Mouse (Mus musculus) MEL (cell line): Measurements from ENCODE around the gene Ntf5. TPM values are rescaled to one million over a fixed set of nuclear protein-coding genes. Genes with fewer than 3 reads are reported as not detected.

Source experiments
- DNase-seq: peaks from one replicate; pipeline ENCODE4 v3.0.0; 2011; ENCODE audit warnings: low read depth, low spot score
- H3K27ac ChIP-seq: 2 replicates; pipeline ENCODE4 v1.5.1; 2012; ENCODE audit warnings: low read depth, mild to moderate bottlenecking, control low read depth, low read length, moderate library complexity; ENCODE audit not compliant: control insufficient read depth
- H3K27me3 ChIP-seq, 2 experiments: fragments of 150-350 bp in 1 of 2; sonication (generic) in 1 of 2; 2 replicates each; pipeline ENCODE4 v1.6.1; 2012; ENCODE audit warnings: low read length in 2 of 2, mild to moderate bottlenecking in 2 of 2, improper control_type of control experiment in 1 of 2, moderate library complexity in 1 of 2; ENCODE audit not compliant: insufficient read depth in 2 of 2, control insufficient read depth in 1 of 2
- H3K36me3 ChIP-seq, 2 experiments: 2 replicates each; pipeline ENCODE4 v1.6.1; 2012 to 2014; ENCODE audit warnings: low read length in 2 of 2, improper control_type of control experiment in 1 of 2, inconsistent platforms in 1 of 2, mild to moderate bottlenecking in 1 of 2; ENCODE audit not compliant: insufficient read depth in 2 of 2, control insufficient read depth in 1 of 2
- H3K4me1 ChIP-seq, 2 experiments: fragments of 150-350 bp in 1 of 2; sonication (generic) in 1 of 2; 2 replicates each; pipeline ENCODE4 v1.6.1; 2012; ENCODE audit warnings: low read length in 2 of 2, improper control_type of control experiment in 1 of 2, mild to moderate bottlenecking in 1 of 2; ENCODE audit not compliant: insufficient read depth in 2 of 2, control insufficient read depth in 1 of 2
- H3K4me3 ChIP-seq, 2 experiments: fragments of 150-350 bp in 1 of 2; sonication (generic) in 1 of 2; 2 replicates each; pipeline ENCODE4 v1.5.1; 2012; ENCODE audit warnings: low read depth in 2 of 2, low read length in 2 of 2, mild to moderate bottlenecking in 2 of 2, moderate library complexity in 2 of 2, control low read depth in 1 of 2, improper control_type of control experiment in 1 of 2; ENCODE audit not compliant: control insufficient read depth in 1 of 2, insufficient read depth in 1 of 2
- H3K79me2 ChIP-seq: 2 replicates; pipeline ENCODE4 v1.6.1; 2012; ENCODE audit warnings: mild to moderate bottlenecking, low read length, moderate library complexity; ENCODE audit not compliant: control insufficient read depth, poor library complexity, insufficient read depth
- H3K9ac ChIP-seq: 2 replicates; pipeline ENCODE4 v1.6.1; 2012; ENCODE audit warnings: low read depth, mild to moderate bottlenecking, control low read depth, low read length, moderate library complexity; ENCODE audit not compliant: control insufficient read depth, poor library complexity, severe bottlenecking
- H3K9me3 ChIP-seq: fragments of 150-350 bp; sonication (generic); replicated peaks from 2 replicates; pipeline ENCODE4 v1.6.1; 2012; ENCODE audit warnings: mild to moderate bottlenecking, low read length, improper control_type of control experiment, moderate library complexity; ENCODE audit not compliant: insufficient read depth
- CHD1 ChIP-seq: IDR thresholded peaks from 2 replicates; pipeline ENCODE4 v1.6.1; 2012; ENCODE audit warnings: low read depth, mild to moderate bottlenecking, inconsistent platforms, low read length, improper control_type of control experiment
- CHD2 ChIP-seq: IDR thresholded peaks from 2 replicates; pipeline ENCODE4 v1.6.1; 2011; ENCODE audit warnings: low read length, improper control_type of control experiment
- ELF1 ChIP-seq: IDR thresholded peaks from 2 replicates; pipeline ENCODE4 v1.6.1; 2014; ENCODE audit warnings: low read depth, mild to moderate bottlenecking, inconsistent platforms, low read length, improper control_type of control experiment, moderate library complexity
- ETS1 ChIP-seq: IDR thresholded peaks from 2 replicates; pipeline ENCODE4 v1.6.1; 2012; ENCODE audit warnings: low read depth, mild to moderate bottlenecking, inconsistent platforms, low read length, improper control_type of control experiment, moderate library complexity
- GABPA ChIP-seq: IDR thresholded peaks from 2 replicates; pipeline ENCODE4 v1.6.1; 2012; ENCODE audit warnings: low read depth, mild to moderate bottlenecking, inconsistent platforms, low read length, improper control_type of control experiment, moderate library complexity
- GATA1 ChIP-seq: IDR thresholded peaks from 2 replicates; pipeline ENCODE4 v1.6.1; 2011; ENCODE audit warnings: low read depth, low read length, improper control_type of control experiment
- HCFC1 ChIP-seq: IDR thresholded peaks from 2 replicates; pipeline ENCODE4 v1.6.1; 2012; ENCODE audit warnings: low read depth, mild to moderate bottlenecking, inconsistent platforms, low read length, improper control_type of control experiment, moderate library complexity
- JUND ChIP-seq: IDR thresholded peaks from 2 replicates; pipeline ENCODE4 v1.6.1; 2011; ENCODE audit warnings: low read depth, mild to moderate bottlenecking, improper control_type of control experiment, low read length
- KAT2A ChIP-seq: conservative IDR thresholded peaks from 2 replicates; pipeline ENCODE4 v1.6.1; 2012; ENCODE audit warnings: low read depth, low read length, improper control_type of control experiment, inconsistent platforms
- MAFK ChIP-seq: IDR thresholded peaks from 2 replicates; pipeline ENCODE4 v1.6.1; 2011; ENCODE audit warnings: low read depth, mild to moderate bottlenecking, low read length, improper control_type of control experiment, borderline replicate concordance
- MAZ ChIP-seq: IDR thresholded peaks from 2 replicates; pipeline ENCODE4 v1.6.1; 2012; ENCODE audit warnings: low read depth, mild to moderate bottlenecking, inconsistent platforms, low read length, improper control_type of control experiment
- MXI1 ChIP-seq: IDR thresholded peaks from 2 replicates; pipeline ENCODE4 v1.6.1; 2011; ENCODE audit warnings: mild to moderate bottlenecking, low read depth, low read length, improper control_type of control experiment
- MYB ChIP-seq: IDR thresholded peaks from 2 replicates; pipeline ENCODE4 v1.6.1; 2011; ENCODE audit warnings: mild to moderate bottlenecking, low read depth, low read length, improper control_type of control experiment
- NELFE ChIP-seq: IDR thresholded peaks from 2 replicates; pipeline ENCODE4 v1.6.1; 2011; ENCODE audit warnings: low read depth, low read length, improper control_type of control experiment
- POLR2A ChIP-seq, 2 experiments: IDR thresholded peaks; 2 replicates each; pipeline ENCODE4 v1.6.1; 2011 to 2012; ENCODE audit warnings: low read length in 2 of 2, mild to moderate bottlenecking in 2 of 2, control low read depth in 1 of 2, improper control_type of control experiment in 1 of 2, low read depth in 1 of 2, moderate library complexity in 1 of 2; ENCODE audit not compliant: control insufficient read depth in 1 of 2, insufficient read depth in 1 of 2, poor library complexity in 1 of 2
- POLR2AphosphoS5 ChIP-seq: IDR thresholded peaks from 2 replicates; pipeline ENCODE4 v1.6.1; 2012; ENCODE audit warnings: low read depth, borderline replicate concordance, mild to moderate bottlenecking, inconsistent platforms, low read length, moderate library complexity, mixed read lengths
- RAD21 ChIP-seq: IDR thresholded peaks from 2 replicates; pipeline ENCODE4 v1.6.1; 2011; ENCODE audit warnings: mild to moderate bottlenecking, low read depth, low read length, improper control_type of control experiment
- UBTF ChIP-seq: IDR thresholded peaks from 2 replicates; pipeline ENCODE4 v1.6.1; 2012; ENCODE audit warnings: low read depth, mild to moderate bottlenecking, inconsistent platforms, low read length, improper control_type of control experiment, moderate library complexity, borderline replicate concordance; ENCODE audit not compliant: insufficient read depth
- USF1 ChIP-seq: IDR thresholded peaks from 2 replicates; pipeline ENCODE4 v1.6.1; 2014; ENCODE audit warnings: low read depth, mild to moderate bottlenecking, inconsistent platforms, low read length, improper control_type of control experiment, moderate library complexity
- USF2 ChIP-seq, 2 experiments: IDR thresholded peaks; 2 replicates each; pipeline ENCODE4 v1.6.1; 2011 to 2012; ENCODE audit warnings: improper control_type of control experiment in 2 of 2, low read length in 2 of 2, borderline replicate concordance in 1 of 2, inconsistent platforms in 1 of 2, low read depth in 1 of 2, mild to moderate bottlenecking in 1 of 2; ENCODE audit not compliant: insufficient read depth in 1 of 2
- ZKSCAN1 ChIP-seq: IDR thresholded peaks from 2 replicates; pipeline ENCODE4 v1.6.1; 2012; ENCODE audit warnings: low read depth, mild to moderate bottlenecking, inconsistent platforms, low read length, improper control_type of control experiment, moderate library complexity
- ZMIZ1 ChIP-seq: IDR thresholded peaks from 2 replicates; pipeline ENCODE4 v1.6.1; 2012; ENCODE audit warnings: low read depth, mild to moderate bottlenecking, inconsistent platforms, low read length, improper control_type of control experiment, moderate library complexity
- polyA plus RNA-seq, 2 experiments: library from polyadenylated mRNA; stranded (reverse) in 1 of 2; unstranded in 1 of 2; fragments of >175 nt in 1 of 2; fragments of >200 nt in 1 of 2; gene quantifications; 2 replicates each; pipeline versions ENCODE4 v1.2.1 to v1.2.4; 2012; ENCODE audit warnings: low replicate concordance in 2 of 2, low read depth in 1 of 2; ENCODE audit not compliant: insufficient read length in 2 of 2, insufficient read depth in 1 of 2, missing spikeins in 1 of 2
- total RNA-seq: library from RNA; depleted of rRNA; stranded (reverse); fragments of 300-350 nt; gene quantifications from 2 replicates; pipeline ENCODE4 v1.2.3, GENCODE M21; 2012

Ntf5 gene
- total and polyA plus RNA-seq, 3 experiments, result 0.54 to 1.9 TPM; not detected in 1

- no peak overlapping the region for H3K4me3 ChIP-seq
- no peak overlapping the region for H3K9ac ChIP-seq
- TF ChIP-seq MXI1, result no peak
- TF ChIP-seq MYB, result no peak
- no peak for TF ChIP-seq RAD21
- no peak for TF ChIP-seq MAFK
- TF ChIP-seq NELFE, result no peak
- TF ChIP-seq ETS1, result no peak
- no peak for TF ChIP-seq USF2 (IDR thresholded peaks at IDR 0.05; ENCODE audit: borderline replicate concordance in 1 of 2, insufficient read depth in 1 of 2, low read depth in 1 of 2, low read length in 2 of 2)
- H3K27ac ChIP-seq, result no peak overlapping the region
- H3K36me3 ChIP-seq, result peaks cover 0 to 12% of the 10 kb centered on the region in 2 experiments; a peak in 1 of 4 replicates
- H3K27me3 ChIP-seq, result no peaks in the 10 kb centered on the region
- no peaks in the 10 kb centered on the region for H3K9me3 ChIP-seq
- H3K79me2 ChIP-seq, result peaks cover 31% of the 10 kb centered on the region
- no peak for DNase-seq
- H3K4me1 ChIP-seq, result no peaks in the 10 kb centered on the region
Measured at GRCm38 (mm10) chr7:45426556-45426955, 13.1 kb downstream of the Ntf5 start.

DNA sequence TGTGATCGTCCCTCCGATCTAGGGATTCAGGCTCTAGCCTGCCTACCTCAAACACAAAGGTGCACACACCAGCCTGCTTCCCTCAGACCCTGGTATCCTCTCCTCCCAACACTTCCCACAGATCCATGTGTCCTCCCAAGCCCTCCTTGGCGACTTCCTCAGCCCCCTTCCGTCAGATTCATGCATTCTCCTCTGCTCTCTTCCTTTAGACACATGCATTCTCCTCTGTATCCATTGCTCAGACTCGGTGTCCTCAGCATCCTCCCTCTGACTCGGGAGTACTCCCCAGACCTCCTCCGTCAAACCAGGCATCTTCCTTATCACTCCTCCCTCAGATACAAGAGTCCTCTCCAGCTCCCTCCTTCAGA, 20.3 kb downstream of the Ntf5 start:
- Histone ChIP-seq H3K4me3 (peak overlapping the region; percentile 90 to 97), H3K9me3 (no peaks in the 10 kb centered on the region), H3K79me2 (peaks cover 55% of the 10 kb centered on the region), H3K4me1 (peaks cover 0 to 9% of the 10 kb centered on the region in 2 experiments; a peak in 3 of 4 replicates)
- TF ChIP-seq HCFC1 (no peak), CHD1 (0 out of 2 replicates have a peak, but pooled peaks have one; percentile 14)
- TF ChIP-seq, all 39 proteins: peak for 1
- peak overlapping the region; percentile 97 for H3K9ac ChIP-seq
- no peaks in the 10 kb centered on the region for H3K27me3 ChIP-seq
- no peak for DNase-seq
- H3K36me3 ChIP-seq, result peaks cover 8% of the 10 kb centered on the region in 2 experiments; a peak in 3 of 4 replicates
- peak overlapping the region; percentile 90 for H3K27ac ChIP-seq

GRCm38 (mm10) chr7:45434203-45435015, 20.9 kb downstream of the Ntf5 start, which contains the start of gene Gys1:
Gene Gys1 (plus strand): TSS chr7:45434844.
- peak; percentile 100 for DNase-seq
- peaks cover 0 to 9% of the 10 kb centered on the region in 2 experiments; a peak in 3 of 4 replicates for H3K4me1 ChIP-seq
- no peaks in the 10 kb centered on the region for H3K9me3 ChIP-seq
- H3K27ac ChIP-seq, result peak within 1 kb of the TSS; percentile 90
- peak within 1 kb of the TSS; percentile 90 to 97 for H3K4me3 ChIP-seq
- H3K79me2 ChIP-seq, result peaks cover 50% of the 10 kb centered on the region
- H3K27me3 ChIP-seq, result no peaks in the 10 kb centered on the region
- H3K9ac ChIP-seq, result peak within 1 kb of the TSS; percentile 97
- H3K36me3 ChIP-seq, result peaks cover 8% of the 10 kb centered on the region in 2 experiments; a peak in 3 of 4 replicates
- TF ChIP-seq POLR2A (IDR thresholded peaks at IDR 0.05; ENCODE audit: control insufficient read depth in 1 of 2, insufficient read depth in 1 of 2, low read depth in 1 of 2, low read length in 2 of 2, poor library complexity in 1 of 2) (peak; percentile 62 to 79; a peak in 3 of 4 replicates), GABPA (peak; percentile 52; the same call in 1 of the 2 replicates), JUND (no peak), USF1 (0 out of 2 replicates have a peak, but pooled peaks have one; percentile 33), ELF1 (peak; percentile 42), KAT2A (peak; percentile 64), GATA1 (0 out of 2 replicates have a peak, but pooled peaks have one; percentile 3), ZMIZ1 (peak; percentile 76), ETS1 (peak; percentile 43; the same call in 1 of the 2 replicates), CHD2 (peak; percentile 87), UBTF (0 out of 2 replicates have a peak, but pooled peaks have one; percentile 65), USF2 (IDR thresholded peaks at IDR 0.05; ENCODE audit: borderline replicate concordance in 1 of 2, insufficient read depth in 1 of 2, low read depth in 1 of 2, low read length in 2 of 2) (no peak), POLR2AphosphoS5 (no peak), ZKSCAN1 (no peak), MYB (peak; percentile 91), CHD1 (no peak; the same call in 1 of the 2 replicates), MAZ (peak; percentile 82), MXI1 (peak; percentile 96)
